Mouse (Mus musculus) layer of hippocampus, postnatal 10 days (tissue): ENCODE measurements around the gene Tshz2. TPM values are rescaled to one million over a fixed set of nuclear protein-coding genes. Genes with fewer than 3 reads are reported as not detected.

ENCODE experiments used
- DNase-seq, 2 experiments: peaks; one replicate each; pipeline ENCODE4 v3.0.0; 2021; ENCODE audit warnings: low spot score in 2 of 2
- total RNA-seq, 2 experiments: library from RNA; stranded (reverse); gene quantifications; 2 replicates each; pipeline ENCODE4 v1.2.3; 2021

Gene Tshz2
- total RNA-seq, 2 experiments from 2014 or later, result 49.8 to 64.9 TPM

DNA sequence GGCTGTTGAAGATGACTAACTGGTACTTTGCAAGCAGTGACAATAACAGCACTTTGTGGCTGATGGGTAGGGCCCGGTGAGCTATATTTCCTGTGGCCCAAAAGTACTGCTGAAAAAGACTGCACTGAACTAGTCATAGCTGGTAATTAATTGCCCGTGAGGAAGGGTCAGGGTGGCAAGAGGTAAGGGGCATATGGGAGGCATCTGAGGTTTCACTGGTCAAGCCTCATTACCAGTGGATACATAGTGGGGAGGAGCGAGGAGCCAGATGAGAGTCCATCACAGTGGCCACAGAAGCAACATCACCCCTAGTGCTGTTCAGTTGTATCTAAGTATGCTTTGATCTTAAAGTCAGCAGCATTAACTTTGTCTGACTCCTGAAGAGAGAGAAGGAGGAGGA, 2.7 kb upstream of the Tshz2 start:
- no peak for DNase-seq

DNA sequence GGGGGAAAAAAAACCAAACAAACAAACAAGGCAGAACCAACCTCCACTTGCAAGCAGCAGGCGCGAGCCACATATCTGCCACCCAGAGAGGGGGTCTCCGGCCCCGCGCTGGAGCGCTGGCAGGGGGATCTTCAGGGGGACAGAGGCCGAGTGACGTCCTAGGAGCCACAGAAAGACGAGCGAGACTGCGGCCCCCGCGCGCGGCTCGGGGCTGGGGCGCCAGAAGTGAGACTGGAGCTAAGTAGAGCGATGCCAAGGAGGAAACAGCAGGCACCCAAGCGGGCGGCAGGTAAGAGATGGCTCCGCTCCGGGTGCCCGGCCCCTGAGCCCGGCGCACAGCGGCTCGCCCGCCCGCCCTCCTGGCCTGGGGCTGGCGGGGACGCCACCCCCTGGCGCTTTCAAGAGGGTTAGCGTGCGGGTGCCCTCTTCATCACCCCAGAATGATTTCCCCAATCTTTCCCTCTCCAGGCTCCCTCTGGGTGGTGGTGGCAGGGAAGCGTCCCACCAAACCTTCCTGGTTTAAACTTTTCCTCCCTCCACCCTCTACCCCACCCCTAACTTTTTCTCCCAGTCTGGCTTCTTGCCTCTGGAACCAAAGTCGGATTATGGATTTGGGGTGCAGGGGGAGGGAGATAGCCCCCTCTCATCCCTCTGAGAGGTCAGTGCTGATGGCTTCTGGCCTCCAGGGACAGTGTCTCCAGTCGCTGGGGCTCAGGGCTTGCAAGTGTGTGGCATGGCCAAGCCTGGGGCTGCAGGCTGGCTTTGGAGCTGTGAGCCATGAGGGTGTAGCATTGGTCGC, 877 bp downstream of the Tshz2 start:
- peak; percentile 18 to 26 for DNase-seq

DNA sequence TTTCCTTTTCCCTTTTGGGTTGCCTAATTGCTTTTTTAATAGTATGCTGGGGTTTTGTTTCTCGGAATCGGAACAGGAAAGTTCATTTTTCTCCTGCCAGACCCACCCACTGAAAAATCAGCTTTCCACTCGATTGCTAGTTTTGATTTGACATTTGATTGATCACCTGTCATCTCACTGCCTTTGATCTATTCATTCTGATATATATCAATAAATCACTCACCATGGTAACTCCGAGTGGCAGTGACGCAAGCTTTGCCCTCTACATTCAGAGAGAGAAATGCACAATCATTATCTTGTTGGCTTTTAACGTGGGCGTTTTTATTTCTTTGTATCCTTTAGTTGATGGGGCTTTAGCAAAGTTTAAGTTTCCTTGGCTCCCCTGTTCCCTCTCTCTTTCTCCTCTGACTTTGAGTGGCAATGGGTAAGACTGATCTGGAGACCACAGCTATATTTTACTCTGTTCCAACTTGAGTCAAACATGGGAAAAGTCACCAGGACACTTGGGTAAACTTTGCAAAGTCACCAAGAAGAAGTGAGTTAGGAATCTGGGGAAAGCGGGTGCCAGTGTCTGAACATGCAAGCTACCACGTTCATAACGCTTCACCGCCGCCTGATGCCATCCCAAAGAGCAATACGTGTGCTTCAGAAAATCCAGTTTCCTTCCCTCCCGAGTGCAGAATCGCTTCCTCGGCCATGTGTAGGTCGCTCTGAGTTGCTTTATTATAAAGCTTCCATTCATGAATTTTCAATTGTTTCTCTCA, 2.0 kb downstream of the Tshz2 start:
- no peak for DNase-seq

DNA sequence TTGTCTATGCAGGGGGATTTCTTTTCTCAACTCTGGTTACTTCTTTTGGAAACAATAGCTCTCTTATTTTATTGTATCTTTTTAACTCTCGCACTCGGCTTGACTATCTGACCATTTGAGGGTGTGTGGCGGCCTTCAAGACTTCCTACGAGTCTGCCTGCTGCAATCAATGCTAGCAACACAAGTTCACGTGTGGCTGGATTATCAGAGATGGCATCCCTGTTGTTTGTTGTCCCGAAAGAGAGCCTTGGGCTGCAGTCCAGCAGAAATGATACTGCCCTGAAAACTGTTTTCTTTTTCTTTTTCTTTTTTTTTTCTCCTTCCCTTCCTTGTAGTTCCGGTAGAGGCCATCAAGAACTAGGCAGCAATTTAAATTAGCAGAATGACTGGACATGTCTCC, 2.6 kb downstream of the Tshz2 start:
- DNase-seq, result no peak

DNA sequence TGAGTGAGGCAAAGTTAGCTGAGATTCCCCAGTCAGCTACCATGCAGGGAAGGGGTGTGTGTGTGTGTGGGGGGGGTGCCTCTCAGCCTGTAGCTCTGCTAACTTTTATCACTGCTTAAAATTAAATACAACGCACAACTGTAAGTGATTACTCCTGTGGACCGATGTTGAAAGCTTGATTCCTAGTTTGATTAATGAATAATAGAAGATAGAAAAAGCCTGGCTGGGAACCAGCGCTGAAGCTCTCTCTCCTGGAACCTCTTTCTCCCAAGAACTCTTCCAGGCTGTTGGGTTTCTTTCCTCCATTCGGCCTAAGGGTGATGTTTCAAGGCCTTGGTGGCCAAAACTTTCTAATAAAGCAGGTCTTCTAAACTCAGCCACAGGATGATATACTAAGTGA, 3.6 kb downstream of the Tshz2 start:
- no peak for DNase-seq

GRCm38 (mm10) chr2:169641547-169641946, 8.7 kb downstream of the Tshz2 start:
- no peak for DNase-seq

GRCm38 (mm10) chr2:169642420-169642819, 9.6 kb downstream of the Tshz2 start:
- DNase-seq, result no peak

DNA sequence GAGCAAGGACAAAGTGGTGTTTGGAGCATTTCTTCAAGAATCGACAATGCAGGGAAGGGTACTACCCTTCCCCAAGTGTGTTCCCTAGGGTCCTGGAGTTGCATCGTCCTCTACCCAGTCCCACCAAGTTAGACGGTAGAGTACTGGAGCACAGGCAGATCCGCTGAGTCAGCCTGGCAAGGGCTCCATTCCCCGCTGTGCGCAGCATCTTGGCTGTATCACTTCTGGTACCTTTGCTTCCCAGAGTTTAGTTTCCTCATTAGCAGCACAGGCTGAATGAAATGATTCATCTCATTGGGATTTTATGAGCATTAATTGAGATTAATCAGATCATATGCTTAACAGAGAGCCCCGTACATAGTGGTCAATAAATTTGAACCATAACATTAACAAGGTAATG, 14.3 kb downstream of the Tshz2 start:
- DNase-seq, result no peak

DNA sequence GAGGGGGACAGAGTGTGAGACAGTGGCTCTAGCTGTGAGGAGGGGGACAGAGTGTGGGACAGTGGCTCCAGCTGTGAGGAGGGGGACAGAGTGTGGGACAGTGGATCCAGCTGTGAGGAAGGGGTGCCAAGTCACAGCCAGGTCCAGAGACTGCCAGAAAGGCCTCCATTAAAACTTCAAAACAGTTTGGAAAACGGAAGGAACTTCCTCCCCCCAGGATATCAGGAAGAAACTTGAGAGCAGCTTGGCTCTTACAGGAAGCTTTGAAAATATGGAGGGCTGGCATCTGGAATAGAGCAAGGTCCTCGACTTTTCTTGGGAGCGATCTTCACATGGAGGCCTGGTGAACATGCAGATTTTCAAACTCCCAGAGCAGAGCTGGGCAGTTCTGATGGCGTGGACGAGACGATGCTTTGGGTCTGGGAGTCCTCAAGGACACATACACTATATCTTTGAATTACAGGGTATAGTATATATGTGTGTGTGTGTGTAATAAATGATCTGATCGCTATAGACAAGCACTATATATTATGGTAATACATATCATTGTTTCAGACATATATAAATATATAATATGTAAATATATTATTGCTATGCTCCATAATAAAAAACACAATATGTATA, 16.6 kb downstream of the Tshz2 start:
- DNase-seq, result no peak

- DNase-seq, result no peak
These were observed 20.5 kb downstream of the Tshz2 start for GRCm38 (mm10) chr2:169653282-169653681.

DNA sequence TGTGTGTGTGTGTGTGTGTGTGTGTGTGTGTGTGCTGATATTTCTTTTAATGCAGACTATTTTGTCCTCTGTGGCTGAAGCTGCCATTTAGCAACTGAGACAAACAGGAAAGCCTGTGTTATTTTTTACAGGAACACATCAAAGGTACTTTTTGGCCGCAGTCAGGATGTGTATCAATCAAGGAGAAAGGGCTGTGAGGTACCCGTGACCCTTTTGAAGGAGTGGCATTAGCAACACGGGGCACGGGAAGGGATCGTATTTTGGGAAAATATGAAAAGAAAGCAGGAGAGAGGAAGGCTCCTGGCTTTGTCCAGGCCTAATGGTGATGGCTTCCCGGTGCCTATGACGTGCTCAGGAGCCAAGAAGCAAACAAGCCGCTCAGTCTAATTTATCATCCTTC, 31.0 kb downstream of the Tshz2 start:
- DNase-seq, result no peak

DNA sequence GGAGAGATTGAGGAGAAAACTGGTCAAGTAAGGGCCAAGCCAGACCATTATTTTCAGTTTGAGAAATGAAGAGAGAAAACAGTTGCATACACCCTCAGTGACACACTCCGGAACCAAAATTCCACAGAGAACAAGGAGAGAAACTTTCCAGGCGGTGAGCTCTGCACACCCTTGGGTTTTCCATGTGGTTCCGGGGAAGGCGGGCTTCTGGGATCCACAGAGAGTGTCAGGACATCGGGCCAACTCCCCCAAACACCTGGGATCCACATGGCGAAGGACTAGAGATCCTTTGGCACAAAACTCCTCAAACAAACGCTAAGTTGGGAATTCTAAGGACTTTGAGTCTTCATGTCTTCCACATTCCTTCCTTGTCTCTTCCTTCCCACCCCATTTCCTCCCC, 38.5 kb downstream of the Tshz2 start:
- DNase-seq, result no peak

- DNase-seq, result no peak
These were observed 41.0 kb downstream of the Tshz2 start for GRCm38 (mm10) chr2:169673786-169674185.

DNA sequence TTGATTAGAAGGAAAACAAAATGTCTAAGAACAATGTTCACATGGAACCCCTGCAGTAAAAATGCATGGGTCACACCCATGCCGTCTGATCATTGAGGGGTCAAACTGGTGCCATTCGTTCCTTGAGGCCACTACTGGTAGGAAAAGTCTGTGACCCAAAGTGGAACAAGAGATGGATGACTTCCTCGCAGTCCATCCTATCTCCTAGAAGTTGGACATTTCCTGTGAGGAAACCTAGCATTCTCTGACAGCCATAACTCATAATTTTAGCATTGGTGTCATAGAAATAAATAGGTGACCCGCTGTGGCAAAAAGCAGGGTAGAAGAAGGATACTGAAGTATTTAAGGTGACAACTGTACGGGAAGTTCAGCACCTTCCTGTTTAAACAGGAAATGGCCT, 41.4 kb downstream of the Tshz2 start:
- DNase-seq, result no peak

DNA sequence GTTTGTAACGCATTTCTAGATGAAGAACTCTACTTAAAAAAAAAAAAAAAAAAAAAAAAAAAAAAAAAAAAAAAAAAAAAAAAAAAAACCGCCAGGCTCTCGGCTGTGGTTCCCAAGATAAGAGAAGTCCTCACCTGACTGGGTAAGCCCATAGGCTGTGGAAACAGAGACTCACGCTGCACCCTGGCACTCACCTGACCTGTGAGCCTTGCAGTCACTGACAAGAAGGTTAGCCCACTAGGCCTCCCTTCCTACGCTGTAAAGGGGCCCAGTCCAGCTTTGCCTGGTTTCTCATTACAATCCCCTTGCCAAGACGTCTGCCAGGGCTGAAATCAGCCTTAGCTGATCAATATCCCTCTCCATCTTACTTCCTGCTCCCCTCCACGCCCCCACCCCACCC, 46.5 kb downstream of the Tshz2 start:
- no peak for DNase-seq

- no peak for DNase-seq
These were observed 47.1 kb downstream of the Tshz2 start for GRCm38 (mm10) chr2:169679951-169680350.

GRCm38 (mm10) chr2:169685260-169685659, 52.4 kb downstream of the Tshz2 start:
- DNase-seq, result no peak

- DNase-seq, result no peak
These were observed 52.9 kb downstream of the Tshz2 start for GRCm38 (mm10) chr2:169685747-169686146.

DNA sequence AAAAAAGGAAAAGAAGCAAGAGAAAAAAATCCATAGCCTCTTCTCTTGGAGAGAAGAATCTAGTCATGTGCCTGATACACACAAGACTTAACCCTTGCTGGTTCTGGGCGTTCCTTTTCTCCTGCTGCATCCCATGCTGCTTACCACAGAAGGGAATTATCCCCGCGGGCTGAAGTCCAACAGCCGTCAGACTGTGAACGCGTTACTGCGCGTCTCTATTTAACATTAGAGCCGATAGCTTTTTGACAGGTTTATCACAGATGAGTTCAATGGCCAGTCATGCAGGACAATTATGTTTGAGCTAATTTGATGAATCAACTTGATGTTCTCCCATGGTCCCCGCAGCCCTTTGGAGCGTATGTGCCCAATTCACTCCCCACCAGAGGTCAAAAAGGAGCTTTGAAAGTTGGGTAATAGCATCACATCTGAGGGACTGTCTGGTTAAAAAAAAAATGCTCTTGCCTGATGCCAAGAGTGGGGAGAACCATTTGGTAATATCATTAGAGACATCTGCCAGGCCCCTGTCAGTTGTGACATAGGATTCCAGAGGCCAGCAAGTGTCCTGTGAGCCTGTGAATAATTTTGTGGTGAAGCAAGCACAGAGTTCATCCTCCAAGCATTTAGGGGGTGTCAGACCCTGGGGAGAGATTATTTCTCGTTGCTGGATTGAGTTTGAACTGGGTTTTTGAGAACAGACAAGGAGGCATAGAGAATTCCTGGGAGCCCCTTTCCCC, 54.1 kb downstream of the Tshz2 start:
- DNase-seq, result no peak

- no peak for DNase-seq
These were observed 57.2 kb downstream of the Tshz2 start for GRCm38 (mm10) chr2:169690054-169690453.

GRCm38 (mm10) chr2:169694494-169694893, 61.7 kb downstream of the Tshz2 start:
- no peak for DNase-seq

DNA sequence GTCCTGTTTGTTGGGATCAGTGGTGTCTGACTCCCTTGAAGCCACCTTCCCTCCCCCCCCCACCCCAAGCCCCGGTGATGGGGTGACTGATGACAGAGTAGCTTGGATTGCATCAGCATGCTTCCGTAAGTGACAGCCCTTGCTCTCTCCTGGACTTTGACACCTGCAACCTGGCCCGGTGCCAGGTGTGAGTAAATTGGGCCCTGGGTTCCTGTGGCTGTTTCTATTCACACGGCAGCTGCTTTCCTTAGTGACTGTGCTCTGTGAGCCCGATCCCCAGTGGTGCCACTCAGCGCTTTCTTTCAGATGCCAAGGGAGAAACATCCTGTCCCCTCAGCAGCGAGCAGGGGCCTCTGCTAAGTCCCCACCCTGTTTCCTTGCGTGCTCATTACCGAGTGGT, 62.2 kb downstream of the Tshz2 start:
- no peak for DNase-seq
